Mouse (Mus musculus) thymus, adult 2 months (tissue): ENCODE measurements around the gene Ntrk3.

Experiments used
- CTCF ChIP-seq: fragments of 200-500 bp; IDR thresholded peaks from 2 replicates; pipeline ENCODE4 v1.5.1; 2012; ENCODE audit warnings: mild to moderate bottlenecking, control low read depth, low read length, moderate library complexity, borderline replicate concordance; ENCODE audit not compliant: control insufficient read depth, poor library complexity, insufficient read depth; ENCODE audit errors: extremely low read depth
- POLR2A ChIP-seq: fragments of 200-500 bp; IDR thresholded peaks from 2 replicates; pipeline ENCODE4 v1.6.1; 2012; ENCODE audit warnings: mild to moderate bottlenecking, low read length, control low read depth, moderate library complexity; ENCODE audit not compliant: control insufficient read depth, poor library complexity, insufficient read depth; ENCODE audit errors: extremely low read depth

DNA sequence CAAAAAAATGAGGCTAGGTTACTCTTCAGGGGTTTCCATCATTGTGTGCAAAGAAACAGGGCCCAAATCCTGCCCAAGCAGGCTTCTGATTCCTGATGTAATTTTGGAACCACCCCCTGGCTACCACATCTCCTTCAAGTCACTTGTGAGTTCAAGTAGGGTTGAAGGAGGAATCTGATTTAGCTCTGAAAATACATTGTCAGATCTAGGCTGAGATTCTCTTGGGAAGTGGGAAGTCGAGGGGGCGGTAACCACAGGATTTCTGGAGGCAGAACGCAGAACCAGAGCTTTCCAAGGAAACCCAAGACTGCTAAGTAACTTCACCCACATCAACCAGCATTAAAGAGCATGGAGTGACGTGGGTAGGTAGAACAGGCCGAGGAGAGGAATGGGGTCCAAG, 440.5 kb downstream of the Ntrk3 start:
- no peak for TF ChIP-seq POLR2A
- no peak for TF ChIP-seq CTCF
